Mouse (Mus musculus): ENCODE data around the gene Dhx16.
"Not testable (repeated sequence)": the region's sequence is repeated elsewhere in the genome, so short reads cannot be mapped to it uniquely, and the experiment has no call there.

The Dhx16 gene

GRCm38 (mm10) chr17:35922566-35922965 lies 42.9 kb downstream of the Dhx16 start:
- no peak for DNase-seq

- DNase-seq: no peak
These were observed 43.7 kb downstream of the Dhx16 start for GRCm38 (mm10) chr17:35923281-35923680.

DNA sequence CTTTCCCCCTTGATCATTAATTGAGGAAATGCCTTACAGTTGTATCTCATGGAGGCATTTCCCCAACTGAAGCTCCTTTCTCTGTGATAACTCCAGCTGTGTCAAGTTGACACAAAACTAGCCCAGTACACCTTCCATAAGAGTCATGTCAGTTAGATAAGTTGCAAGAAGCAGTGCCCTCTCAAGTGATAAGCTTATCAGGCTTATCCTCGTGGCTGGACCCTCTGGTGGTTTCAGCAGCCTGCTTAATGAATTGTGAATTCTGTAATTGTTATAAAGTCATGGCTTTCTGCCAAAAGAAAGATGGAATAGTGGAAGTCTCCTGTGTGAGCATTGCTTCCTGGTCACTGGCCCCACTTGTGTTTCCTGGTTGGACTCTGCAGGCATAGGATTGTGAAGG lies 47.9 kb downstream of the Dhx16 start:
- no peak for DNase-seq

- no peak for DNase-seq
These were observed 49.9 kb downstream of the Dhx16 start for GRCm38 (mm10) chr17:35929534-35929933.

DNA sequence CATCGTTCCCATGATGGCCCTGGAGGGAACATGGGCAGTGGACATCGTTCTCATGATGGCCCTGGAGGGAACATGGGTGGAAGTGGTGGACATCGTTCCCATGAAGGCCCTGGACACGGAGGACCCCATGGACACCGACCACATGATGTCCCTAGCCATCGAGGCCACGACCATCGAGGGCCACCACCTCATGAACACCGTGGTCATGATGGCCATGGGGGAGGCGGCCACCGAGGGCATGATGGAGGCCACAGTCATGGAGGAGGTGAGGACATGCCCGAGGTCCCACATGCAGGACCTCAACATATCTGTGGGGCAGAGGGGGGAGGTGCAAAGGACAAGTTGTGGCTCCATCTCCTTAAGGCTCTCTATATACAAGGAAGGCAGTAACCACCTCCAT lies 51.0 kb downstream of the Dhx16 start:
- no peak for DNase-seq

DNA sequence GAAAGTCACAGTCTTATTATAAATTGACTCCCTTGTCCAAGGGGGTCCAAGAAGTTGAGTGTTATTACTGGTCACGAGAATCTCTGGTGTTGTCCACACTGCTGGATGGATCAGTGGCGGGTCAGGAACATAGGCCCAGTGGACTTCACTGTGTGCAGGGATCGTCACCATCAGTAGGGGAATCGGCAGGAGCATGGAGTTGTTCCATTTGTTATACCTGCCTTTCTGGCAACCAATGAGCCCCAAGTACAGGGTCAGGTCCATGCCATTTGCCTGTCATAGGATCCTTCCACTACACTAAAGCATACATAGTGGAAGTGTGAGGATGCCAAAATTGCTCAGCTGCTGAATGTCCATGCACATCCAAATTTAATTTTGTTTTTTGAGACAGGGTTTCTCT lies 53.0 kb downstream of the Dhx16 start:
- no peak for DNase-seq

GRCm38 (mm10) chr17:35935763-35936162 lies 56.1 kb downstream of the Dhx16 start:
- not testable (repeated sequence) for DNase-seq

DNA sequence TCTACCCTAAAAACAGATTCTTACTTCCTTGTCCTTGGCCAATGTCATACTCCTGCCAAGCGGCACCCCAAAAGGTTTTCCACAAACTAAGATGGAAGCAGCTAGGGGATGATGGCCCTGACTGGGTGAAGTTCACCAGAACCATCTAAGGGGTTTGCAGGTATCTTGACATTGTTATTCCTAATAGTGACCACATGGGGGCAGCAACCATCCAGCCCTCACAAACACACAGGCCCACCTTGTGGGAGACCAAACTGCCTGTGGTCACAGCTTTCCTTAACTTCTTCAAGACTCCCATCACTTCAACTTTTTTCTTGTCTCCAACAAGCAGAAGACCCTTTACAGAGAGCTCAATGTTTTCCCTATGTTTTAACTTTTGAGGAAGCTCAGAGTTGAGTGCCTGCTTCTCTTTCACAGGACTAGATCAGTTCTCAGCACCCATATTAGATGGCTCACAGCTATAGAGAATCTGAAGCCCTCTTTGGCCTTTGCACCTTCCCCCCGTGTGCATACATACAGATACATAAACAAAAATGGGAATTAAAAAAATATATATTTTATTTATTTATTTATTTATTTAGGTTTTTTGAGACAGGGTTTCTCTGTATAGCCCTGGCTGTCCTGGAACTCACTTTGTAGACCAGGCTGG lies 58.2 kb downstream of the Dhx16 start:
- peak; percentile 64 for DNase-seq

DNA sequence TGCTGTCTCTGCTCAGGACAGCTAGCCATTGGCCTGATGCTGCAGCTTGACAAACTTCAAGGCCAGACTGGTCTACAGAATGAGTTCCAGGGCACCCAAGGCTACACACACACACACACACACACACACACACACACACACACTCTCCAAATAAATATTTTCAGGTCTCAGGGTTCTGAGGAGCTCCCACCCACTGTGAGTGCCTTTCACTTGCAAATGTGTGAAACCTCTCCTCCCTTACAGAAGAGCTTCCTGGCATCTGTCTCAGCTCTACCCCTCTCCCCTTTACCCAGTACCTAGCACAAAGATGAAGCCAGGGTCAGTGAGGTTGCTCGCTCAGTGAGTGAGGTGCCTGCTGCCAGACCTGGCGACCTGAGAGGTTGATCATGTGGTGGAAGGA lies 59.5 kb downstream of the Dhx16 start:
- no peak for DNase-seq

DNA sequence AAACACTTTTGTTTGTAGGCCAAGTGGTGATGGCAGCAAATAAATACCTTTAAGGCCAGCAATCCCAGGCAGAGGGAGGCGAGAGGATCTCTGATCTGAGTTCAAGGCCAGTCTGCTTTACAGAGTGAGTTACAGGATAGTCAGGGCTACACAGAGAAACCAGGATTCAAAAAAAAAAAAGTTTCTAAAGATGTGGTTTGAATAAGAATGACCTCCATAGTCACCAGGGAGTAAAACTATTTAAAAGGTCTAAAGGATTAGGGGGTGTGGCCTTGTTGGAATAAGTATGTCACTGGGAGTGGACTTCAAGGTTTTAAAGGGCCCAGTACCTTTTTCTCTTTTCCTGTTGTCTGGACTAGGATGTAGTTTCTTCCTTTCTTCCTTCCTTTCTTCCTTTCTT lies 60.3 kb downstream of the Dhx16 start:
- DNase-seq: no peak
